Mouse (Mus musculus) v-Abl transformed pro-B cells (cell line): Measurements from ENCODE around the gene Ankdd1a.

Experiments used
- in situ Hi-C, 2 experiments: fragments of 400-800 bp; cut with MboI; formaldehyde crosslinking; loops; one replicate each; pipeline ENCODE4 v1.15.1; 2025; ENCODE audit not compliant: unreplicated experiment in 2 of 2

The Ankdd1a gene

DNA sequence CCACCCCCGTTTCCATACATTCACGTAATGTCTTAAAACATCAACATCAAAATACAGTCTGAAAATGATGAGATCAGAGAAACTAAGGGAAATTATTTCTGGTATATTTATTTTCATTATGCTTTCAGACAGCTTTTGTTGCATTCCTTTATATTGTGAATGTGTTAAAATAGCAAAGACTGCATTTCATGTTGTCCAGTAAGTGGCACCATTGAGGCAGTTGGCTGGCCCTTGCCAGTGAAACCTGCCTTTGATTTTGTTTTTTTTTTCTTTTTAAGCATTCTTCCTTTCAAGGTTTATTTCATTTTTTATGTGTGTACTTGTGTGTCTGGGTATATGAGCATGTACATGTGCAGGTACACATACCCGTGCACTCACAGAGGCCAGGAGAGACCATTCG is 75.3 kb downstream of the Ankdd1a start:
- in situ Hi-C loops: no loop called here
